Mouse (Mus musculus) stomach, postnatal 0 days (tissue): ENCODE measurements at regions not wholly inside any gene's neighbourhood (a gene's known extent, or its start where the extent isn't known, plus 50 kb on each side); places are given as distances from the start of the nearest gene placed in this dataset.

Experiments used
- ATAC-seq: fragments of 200-750 bp; cut with Nextera tagmentation; 2 replicates; pipeline ENCODE4 v1.8.0; 2017; ENCODE audit not compliant: low FRiP score, low TSS enrichment
- DNase-seq: peaks from one replicate; pipeline ENCODE4 v3.0.0-alpha.2; 2016; ENCODE audit warnings: low spot score
- H3K27ac ChIP-seq: fragments of 300-500 bp; sonication (generic); replicated peaks from 2 replicates; pipeline ENCODE4 v1.5.1; 2014; ENCODE audit warnings: mild to moderate bottlenecking, control low read depth
- H3K27me3 ChIP-seq: fragments of 300-500 bp; sonication (generic); 2 replicates; pipeline ENCODE4 v1.6.1; 2014; ENCODE audit warnings: low read length; ENCODE audit not compliant: control insufficient read depth, insufficient read depth
- H3K36me3 ChIP-seq: fragments of 300-500 bp; sonication (generic); 2 replicates; pipeline ENCODE4 v1.6.1; 2014; ENCODE audit warnings: low read length, mixed read lengths; ENCODE audit not compliant: control insufficient read depth, insufficient read depth
- H3K4me1 ChIP-seq: fragments of 300-500 bp; sonication (generic); replicated peaks from 2 replicates; pipeline ENCODE4 v1.6.1; 2014; ENCODE audit warnings: antibody characterized with exemption; ENCODE audit not compliant: control insufficient read depth, insufficient read depth
- H3K4me2 ChIP-seq: fragments of 300-500 bp; sonication (generic); replicated peaks from 2 replicates; pipeline ENCODE4 v1.6.1; 2014; ENCODE audit warnings: low read depth, mild to moderate bottlenecking, control low read depth, moderate library complexity
- H3K4me3 ChIP-seq: fragments of 300-500 bp; sonication (generic); 2 replicates; pipeline ENCODE4 v1.5.1; 2014; ENCODE audit warnings: low read depth, low read length, control low read depth
- H3K9ac ChIP-seq: fragments of 300-500 bp; sonication (generic); 2 replicates; pipeline ENCODE4 v1.6.1; 2014; ENCODE audit warnings: mild to moderate bottlenecking, low read length, control low read depth, mixed read lengths
- H3K9me3 ChIP-seq: fragments of 300-500 bp; sonication (generic); 2 replicates; pipeline ENCODE4 v1.6.1; 2016; ENCODE audit warnings: low read length; ENCODE audit not compliant: control insufficient read depth
- CTCF ChIP-seq: IDR thresholded peaks from 2 replicates; pipeline ENCODE4 v1.5.1; 2016; ENCODE audit warnings: antibody characterized with exemption, low read depth, mild to moderate bottlenecking, moderate library complexity
- EP300 ChIP-seq: optimal IDR thresholded peaks from 2 replicates; pipeline ENCODE3; 2016; ENCODE audit warnings: antibody characterized with exemption
- WGBS: fragments of 180-500 bp; shearing (Covaris S2); extraction: QIAGEN DNeasy Blood & Tissue Kit; methylation state at CpG from one replicate; pipeline ENCODE4 v1.1.7; 2014; 5-methylcytosine and 5-hydroxymethylcytosine counted together

- ATAC-seq, result no peak
- DNase-seq, result no peak
Measured at GRCm38 (mm10) chr13:25554962-25555361, 284.7 kb upstream of the Nrsn1 start.

GRCm38 (mm10) chr13:25548551-25548950 lies 278.2 kb upstream of the Nrsn1 start:
- Histone ChIP-seq H3K9me3 (no peaks in the 10 kb centered on the region), H3K4me2 (no peak overlapping the region), H3K27ac (no peak overlapping the region), H3K4me3 (no peak overlapping the region), H3K4me1 (no peaks in the 10 kb centered on the region), H3K36me3 (no peaks in the 10 kb centered on the region), H3K27me3 (no peaks in the 10 kb centered on the region), H3K9ac (no peak overlapping the region)
- TF ChIP-seq EP300, result no peak
- TF ChIP-seq CTCF, result no peak
- no peak for ATAC-seq
- no peak for DNase-seq
- 86% methylated on average over 9 of the region's 9 CpGs for WGBS

More at GRCm38 (mm10) chr13:25554962-25555361, 284.7 kb upstream of the Nrsn1 start:
- WGBS, result 69% methylated on average over 6 of the region's 6 CpGs
- no peak overlapping the region for H3K4me3 ChIP-seq
- H3K9me3 ChIP-seq, result no peaks in the 10 kb centered on the region
- no peak overlapping the region for H3K4me2 ChIP-seq
- H3K27me3 ChIP-seq, result no peaks in the 10 kb centered on the region
- H3K9ac ChIP-seq, result no peak overlapping the region
- H3K36me3 ChIP-seq, result no peaks in the 10 kb centered on the region
- H3K27ac ChIP-seq, result no peak overlapping the region
- TF ChIP-seq CTCF (no peak), EP300 (no peak)
- no peaks in the 10 kb centered on the region for H3K4me1 ChIP-seq

- DNase-seq, result no peak
- ATAC-seq, result no peak
- no peaks in the 10 kb centered on the region for H3K4me1 ChIP-seq
- TF ChIP-seq CTCF, result no peak
- TF ChIP-seq EP300, result no peak
- H3K9ac ChIP-seq, result no peak overlapping the region
- H3K4me2 ChIP-seq, result no peak overlapping the region
- H3K9me3 ChIP-seq, result no peaks in the 10 kb centered on the region
- WGBS, result 77% methylated on average over 12 of the region's 12 CpGs
- no peak overlapping the region for H3K4me3 ChIP-seq
- H3K36me3 ChIP-seq, result no peaks in the 10 kb centered on the region
- no peak overlapping the region for H3K27ac ChIP-seq
- H3K27me3 ChIP-seq, result no peaks in the 10 kb centered on the region
Measured at GRCm38 (mm10) chr13:25547150-25548145, 277.1 kb upstream of the Nrsn1 start.

- 25% methylated on average over 3 of the region's 3 CpGs for WGBS
- no peak overlapping the region for H3K4me3 ChIP-seq
- no peak overlapping the region for H3K9ac ChIP-seq
- ATAC-seq, result no peak
- DNase-seq, result no peak
- H3K27me3 ChIP-seq, result no peaks in the 10 kb centered on the region
- H3K36me3 ChIP-seq, result no peaks in the 10 kb centered on the region
- TF ChIP-seq CTCF, result no peak
- TF ChIP-seq EP300, result no peak
- no peak overlapping the region for H3K4me2 ChIP-seq
- H3K27ac ChIP-seq, result no peak overlapping the region
- no peaks in the 10 kb centered on the region for H3K9me3 ChIP-seq
- no peaks in the 10 kb centered on the region for H3K4me1 ChIP-seq
Measured at GRCm38 (mm10) chr13:25524094-25524493, 253.8 kb upstream of the Nrsn1 start.

- DNase-seq, result no peak
- H3K4me1 ChIP-seq, result no peaks in the 10 kb centered on the region
- no peaks in the 10 kb centered on the region for H3K9me3 ChIP-seq
- no peak overlapping the region for H3K4me3 ChIP-seq
- H3K27ac ChIP-seq, result no peak overlapping the region
- no peak for TF ChIP-seq EP300
- TF ChIP-seq CTCF, result no peak
- no peak overlapping the region for H3K4me2 ChIP-seq
- H3K27me3 ChIP-seq, result no peaks in the 10 kb centered on the region
- H3K9ac ChIP-seq, result no peak overlapping the region
- ATAC-seq, result no peak
- H3K36me3 ChIP-seq, result no peaks in the 10 kb centered on the region
Measured at GRCm38 (mm10) chr13:25507355-25507754, 237.1 kb upstream of the Nrsn1 start.

GRCm38 (mm10) chr13:25494492-25495034 lies 224.3 kb upstream of the Nrsn1 start:
- Histone ChIP-seq H3K36me3 (no peaks in the 10 kb centered on the region), H3K27ac (no peak overlapping the region), H3K4me2 (no peak overlapping the region), H3K4me3 (no peak overlapping the region), H3K9ac (no peak overlapping the region), H3K9me3 (no peaks in the 10 kb centered on the region), H3K27me3 (no peaks in the 10 kb centered on the region), H3K4me1 (no peaks in the 10 kb centered on the region)
- ATAC-seq (no peak), DNase-seq (no peak)
- TF ChIP-seq CTCF (no peak), EP300 (no peak)
- WGBS, result 63% methylated on average over 7 of the region's 7 CpGs
